ENCODE assay signal across 10 mouse cellular contexts in the genomic region with DNA sequence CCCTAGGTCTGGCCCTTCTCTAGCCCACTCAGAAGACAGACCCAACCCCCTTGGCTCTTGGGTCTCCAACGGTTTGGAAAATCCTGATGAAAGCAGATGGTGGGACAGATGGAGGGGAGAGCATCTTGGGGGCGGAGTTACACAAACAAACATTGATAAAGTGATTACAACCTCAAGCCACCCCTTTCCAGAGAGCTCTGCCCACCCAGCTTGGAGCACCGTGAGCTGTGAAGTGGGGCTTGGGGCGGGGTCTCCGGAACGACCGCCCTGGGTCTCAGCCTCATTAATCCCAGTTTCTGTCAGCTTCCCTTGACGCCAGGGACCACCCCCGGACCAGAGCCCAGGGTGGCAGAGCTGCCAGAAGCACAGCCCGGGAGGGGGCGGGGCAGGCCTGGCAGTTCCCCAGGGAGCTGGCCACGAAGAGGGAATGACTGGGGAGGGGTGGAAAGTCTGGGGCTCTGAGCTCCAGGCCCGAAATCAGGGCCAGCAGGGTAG. TPM values are rescaled to one million over a fixed set of nuclear protein-coding genes. Genes with fewer than 3 reads are reported as not detected.
DNase-seq lines count a peak whose midpoint lies in the region; ATAC-seq and TF ChIP-seq lines count a peak whose summit lies in the region.
"Had no signal": no experiment of that assay in that cellular context is flagged by ENCODE, and none has a peak within 500 bp of the region (broad histone marks: within the 10 kb centered on the region; RNA-seq: fewer than 3 reads in every experiment).

No protein-coding gene starts in this region.

- no peaks in the 10 kb centered on the region for H3K9me3 ChIP-seq in heart, embryonic 11.5 days (replicated peaks; ENCODE audit: control insufficient read depth, low read length)
- no peaks in the 10 kb centered on the region for H3K9me3 ChIP-seq in heart, embryonic 12.5 days (replicated peaks)
- H3K9me3 ChIP-seq in hindbrain, embryonic 12.5 days (replicated peaks), result no peaks in the 10 kb centered on the region
- H3K9me3 ChIP-seq in midbrain, embryonic 10.5 days (replicated peaks), result no peaks in the 10 kb centered on the region

- peak; percentile 88 for DNase-seq in brain, embryonic 14.5 days (ENCODE audit: low read depth)
- DNase-seq in midbrain, embryonic 10.5 days (ENCODE audit: low spot score), result no peak
- DNase-seq in spleen, postnatal 36 days (ENCODE audit: low spot score in 2 of 2), result no peak
- DNase-seq: cerebellum, adult 9-11 months had no signal

- no peak overlapping the region for H3K9ac ChIP-seq in heart, embryonic 11.5 days (ENCODE audit: low read depth, low read length)
- no peak overlapping the region for H3K9ac ChIP-seq in heart, embryonic 12.5 days
- H3K9ac ChIP-seq in hindbrain, embryonic 12.5 days, result no peak overlapping the region

- peaks cover 69% of the 10 kb centered on the region for H3K27me3 ChIP-seq in heart, embryonic 11.5 days (ENCODE audit: control insufficient read depth, insufficient read depth, low read length)
- H3K27me3 ChIP-seq in heart, embryonic 12.5 days (replicated peaks), result peaks cover 84% of the 10 kb centered on the region
- H3K27me3 ChIP-seq in hindbrain, embryonic 12.5 days, result peaks cover 54% of the 10 kb centered on the region
- peaks cover 82% of the 10 kb centered on the region for H3K27me3 ChIP-seq in midbrain, embryonic 10.5 days (ENCODE audit: low read depth, poor library complexity, severe bottlenecking)

- no peak overlapping the region for H3K27ac ChIP-seq in heart, embryonic 11.5 days (ENCODE audit: low read depth, low read length)
- H3K27ac ChIP-seq in heart, embryonic 12.5 days (ENCODE audit: poor library complexity, severe bottlenecking), result no peak overlapping the region
- H3K27ac ChIP-seq in hindbrain, embryonic 12.5 days, result peak overlapping the region; percentile 35; the same call in 1 of the 2 replicates
- H3K27ac ChIP-seq in midbrain, embryonic 10.5 days (replicated peaks), result peak overlapping the region; percentile 20; the same call in 1 of the 2 replicates

- H3K4me2 ChIP-seq in heart, embryonic 11.5 days, result peak overlapping the region; percentile 29
- H3K4me2 ChIP-seq in heart, embryonic 12.5 days, result no peak overlapping the region
- H3K4me2 ChIP-seq in hindbrain, embryonic 12.5 days (replicated peaks), result peak overlapping the region; percentile 30

- TF ChIP-seq POLR2A in brain, embryonic 14.5 days (IDR thresholded peaks at IDR 0.05; ENCODE audit: borderline replicate concordance, extremely low read depth, insufficient read depth, insufficient read length, poor library complexity, severe bottlenecking), result no peak

- no peak for ATAC-seq in heart, embryonic 11.5 days (replicated peaks; ENCODE audit: insufficient number of reproducible peaks, low FRiP score, low TSS enrichment)
- ATAC-seq in heart, embryonic 12.5 days (ENCODE audit: insufficient number of reproducible peaks, low FRiP score), result no peak
- ATAC-seq in hindbrain, embryonic 12.5 days (ENCODE audit: low FRiP score), result peak; percentile 29; the same call in 1 of the 2 replicates
- ATAC-seq in megakaryocyte-erythroid progenitor cell, adult 5-6 weeks (replicated peaks; ENCODE audit: low FRiP score, low TSS enrichment, poor library complexity, severe bottlenecking), result no peak
- ATAC-seq in megakaryocyte progenitor cell, adult 5-6 weeks (replicated peaks; ENCODE audit: poor library complexity), result no peak

- H3K4me1 ChIP-seq in heart, embryonic 11.5 days (ENCODE audit: control insufficient read depth, insufficient read depth, low read length), result peaks cover 23% of the 10 kb centered on the region
- peaks cover 29% of the 10 kb centered on the region for H3K4me1 ChIP-seq in heart, embryonic 12.5 days (replicated peaks)
- peaks cover 58% of the 10 kb centered on the region for H3K4me1 ChIP-seq in hindbrain, embryonic 12.5 days
- H3K4me1 ChIP-seq in midbrain, embryonic 10.5 days, result peaks cover 52% of the 10 kb centered on the region

- TF ChIP-seq CTCF in brain, embryonic 14.5 days (IDR thresholded peaks at IDR 0.05; ENCODE audit: borderline replicate concordance, extremely low read depth, insufficient read depth, insufficient read length), result no peak

- H3K4me3 ChIP-seq in heart, embryonic 11.5 days (ENCODE audit: low read depth, low read length), result no peak overlapping the region
- H3K4me3 ChIP-seq in heart, embryonic 12.5 days, result no peak overlapping the region
- no peak overlapping the region for H3K4me3 ChIP-seq in hindbrain, embryonic 12.5 days
- H3K4me3 ChIP-seq in midbrain, embryonic 10.5 days, result peak overlapping the region; percentile 47

- H3K36me3 ChIP-seq in heart, embryonic 11.5 days (ENCODE audit: control insufficient read depth, insufficient read depth, low read length), result no peaks in the 10 kb centered on the region
- no peaks in the 10 kb centered on the region for H3K36me3 ChIP-seq in heart, embryonic 12.5 days
- H3K36me3 ChIP-seq in hindbrain, embryonic 12.5 days, result no peaks in the 10 kb centered on the region
- H3K36me3 ChIP-seq in midbrain, embryonic 10.5 days, result no peaks in the 10 kb centered on the region

- 5% methylated on average over 13 of the region's 13 CpGs for WGBS in heart, embryonic 11.5 days (ENCODE audit: insufficient replicate concordance)
- WGBS in heart, embryonic 12.5 days, result 5% methylated on average over 13 of the region's 13 CpGs
- 6% methylated on average over 13 of the region's 13 CpGs for WGBS in hindbrain, embryonic 12.5 days
- 6% methylated on average over 13 of the region's 13 CpGs for WGBS in midbrain, embryonic 10.5 days

RNA-seq across cellular contexts. Expression of gene Hpca, which starts 2.9 kb away (rescaled TPM):
- 1.7 and 2.3 TPM in 2 replicates for polyA plus RNA-seq in heart, embryonic 11.5 days (2014; fragmentation: Nextera tagmentation; extraction: Ambion mirVana)
- polyA plus RNA-seq in heart, embryonic 12.5 days (2016; fragmentation: Nextera tagmentation; extraction: Ambion mirVana), result 0.27 and 0.50 TPM in 2 replicates
- 50.3 and 57.2 TPM in 2 replicates for polyA plus RNA-seq in brain, embryonic 14.5 days (2012; rRNA removed)
- polyA plus RNA-seq in hindbrain, embryonic 12.5 days (2016; fragmentation: Nextera tagmentation; extraction: Ambion mirVana), result 8.8 and 12.1 TPM in 2 replicates
- 1.4 and 2.4 TPM in 2 replicates for polyA plus RNA-seq in midbrain, embryonic 10.5 days (2016; fragmentation: Nextera tagmentation; extraction: Ambion mirVana)
- total RNA-seq in megakaryocyte-erythroid progenitor cell, adult 5-6 weeks (2014; fragmentation: Nextera tagmentation), result not detected in 2 replicates
- total RNA-seq in megakaryocyte-erythroid progenitor cell, adult 5-6 weeks (2017), result not detected in 2 replicates
- total RNA-seq in megakaryocyte progenitor cell, adult 5-6 weeks (2015), result not detected in 2 replicates
- total RNA-seq in megakaryocyte progenitor cell, adult 5-6 weeks (2017), result not detected in 2 replicates
- total RNA-seq: hematopoietic stem cell, adult 5-6 weeks had no signal

RNA-seq across cellular contexts. Expression of gene Fndc5, which starts 12.1 kb away (rescaled TPM):
- polyA plus RNA-seq in heart, embryonic 11.5 days (2014; fragmentation: Nextera tagmentation; extraction: Ambion mirVana), result 5.3 and 5.4 TPM in 2 replicates
- polyA plus RNA-seq in heart, embryonic 12.5 days (2016; fragmentation: Nextera tagmentation; extraction: Ambion mirVana), result 6.9 and 7.8 TPM in 2 replicates
- 4.4 and 7.4 TPM in 2 replicates for polyA plus RNA-seq in brain, embryonic 14.5 days (2012; rRNA removed)
- polyA plus RNA-seq in hindbrain, embryonic 12.5 days (2016; fragmentation: Nextera tagmentation; extraction: Ambion mirVana), result 3.9 and 6.2 TPM in 2 replicates
- 0.50 and 0.78 TPM in 2 replicates for polyA plus RNA-seq in midbrain, embryonic 10.5 days (2016; fragmentation: Nextera tagmentation; extraction: Ambion mirVana)
- total RNA-seq in megakaryocyte-erythroid progenitor cell, adult 5-6 weeks (2014; fragmentation: Nextera tagmentation), result not detected in 2 replicates
- 0.65 and 0.75 TPM in 2 replicates for total RNA-seq in megakaryocyte-erythroid progenitor cell, adult 5-6 weeks (2017)
- total RNA-seq in megakaryocyte progenitor cell, adult 5-6 weeks (2015), result not detected in 2 replicates
- total RNA-seq in megakaryocyte progenitor cell, adult 5-6 weeks (2017), result not detected in 2 replicates

RNA-seq across cellular contexts. Expression of gene Tmem54, which starts 19.4 kb away (rescaled TPM):
- polyA plus RNA-seq in heart, embryonic 11.5 days (2014; fragmentation: Nextera tagmentation; extraction: Ambion mirVana), result 0.30 and 0.66 TPM in 2 replicates
- 0.24 and 0.34 TPM in 2 replicates for polyA plus RNA-seq in heart, embryonic 12.5 days (2016; fragmentation: Nextera tagmentation; extraction: Ambion mirVana)
- polyA plus RNA-seq in brain, embryonic 14.5 days (2012; rRNA removed), result 0.42 and 0.81 TPM in 2 replicates
- 1.1 and 1.7 TPM in 2 replicates for polyA plus RNA-seq in hindbrain, embryonic 12.5 days (2016; fragmentation: Nextera tagmentation; extraction: Ambion mirVana)
- polyA plus RNA-seq in midbrain, embryonic 10.5 days (2016; fragmentation: Nextera tagmentation; extraction: Ambion mirVana), result 1.0 and 2.1 TPM in 2 replicates
- total RNA-seq in megakaryocyte-erythroid progenitor cell, adult 5-6 weeks (2014; fragmentation: Nextera tagmentation), result not detected in 2 replicates
- not detected in 2 replicates for total RNA-seq in megakaryocyte-erythroid progenitor cell, adult 5-6 weeks (2017)
- 1.6 TPM in 1 of 2 replicates, not detected in the other for total RNA-seq in megakaryocyte progenitor cell, adult 5-6 weeks (2015)
- 0.12 TPM in 1 of 2 replicates, not detected in the other for total RNA-seq in megakaryocyte progenitor cell, adult 5-6 weeks (2017)
- total RNA-seq: hematopoietic stem cell, adult 5-6 weeks had no signal

Comparison
In these comparisons a context has a peak if more than half of its experiments do, and no peak if none do; other contexts are left out.
1. H3K27ac ChIP-seq: peak in hindbrain, embryonic 12.5 days (single experiment) and midbrain, embryonic 10.5 days (single experiment); none in heart, embryonic 11.5 days (single experiment) and heart, embryonic 12.5 days (single experiment).